Mouse (Mus musculus): ENCODE measurements around the gene Ttc14.

Gene Ttc14

DNA sequence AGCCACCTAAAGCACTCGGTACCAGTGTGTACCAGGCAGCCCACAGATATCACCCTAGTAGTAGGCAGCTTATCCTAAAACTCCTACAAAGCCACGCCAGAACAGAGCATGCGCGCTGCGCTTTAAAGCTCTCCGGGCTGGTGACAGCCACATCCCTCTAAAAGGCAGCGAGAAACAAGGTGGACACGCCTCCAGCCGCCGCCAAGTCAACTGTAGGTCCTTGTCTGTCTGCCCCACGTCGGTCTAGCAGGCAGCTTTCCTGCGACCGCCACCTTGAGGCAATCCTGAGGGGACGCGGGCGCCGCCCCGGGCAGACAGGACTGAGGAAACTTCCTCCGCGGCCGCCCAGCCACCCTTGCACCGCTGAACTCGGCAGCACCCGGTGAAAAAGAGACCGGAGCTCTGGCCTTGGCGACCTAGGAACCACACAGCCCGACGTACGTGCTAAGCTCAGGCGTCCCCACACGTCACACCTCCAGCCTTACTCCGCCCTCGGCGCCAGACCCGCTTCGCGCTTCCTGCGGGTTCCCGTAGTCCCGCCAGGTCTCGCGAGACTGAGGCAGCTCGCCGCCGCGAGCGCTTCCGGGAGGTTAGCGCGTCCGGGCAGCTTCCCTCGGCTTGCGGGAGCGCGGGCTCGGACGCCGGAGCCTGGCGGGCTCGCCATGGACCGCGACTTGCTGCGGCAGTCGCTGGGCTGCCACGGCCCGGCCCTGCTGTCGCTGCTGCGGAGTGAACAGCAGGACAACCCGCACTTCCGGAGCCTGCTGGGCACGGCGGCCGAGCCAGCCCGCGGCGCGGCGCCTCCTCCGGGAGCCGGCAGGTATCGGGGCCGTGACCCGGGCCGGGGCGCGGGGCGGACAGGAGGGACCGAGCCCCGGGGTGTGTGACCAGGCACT is at the start of gene Ttc14:
TSS of gene Ttc14 (plus strand) at position 216 of the 896 bp plus-strand sequence.
- CTCF ChIA-PET: no interaction called here

- CTCF ChIA-PET: no interaction called here
Observed at GRCm38 (mm10) chr3:33790975-33791374, 8.7 kb upstream of the Ttc14 start.

- CTCF ChIA-PET: no interaction called here
Observed at GRCm38 (mm10) chr3:33800513-33800820, 835 bp downstream of the Ttc14 start.

DNA sequence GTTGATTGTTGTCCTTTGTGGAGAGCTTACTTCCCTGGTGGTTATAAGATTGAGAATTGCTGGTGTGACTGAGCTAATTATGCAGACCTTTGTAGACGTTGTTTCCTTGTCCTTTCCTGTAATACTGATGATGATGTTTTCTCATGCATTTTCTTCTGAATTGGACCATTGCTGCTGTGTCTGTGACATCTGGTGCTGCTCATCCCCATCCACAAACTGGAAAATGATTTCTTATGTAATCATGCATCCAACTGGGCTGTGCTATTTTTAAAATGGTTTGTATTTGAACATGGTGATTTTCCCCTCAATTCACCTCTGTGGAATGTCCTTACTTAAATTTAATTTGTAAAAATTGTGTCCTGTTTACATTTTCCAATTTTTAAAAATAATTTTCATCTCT is 7.5 kb downstream of the Ttc14 start:
- CTCF ChIA-PET: no interaction called here

DNA sequence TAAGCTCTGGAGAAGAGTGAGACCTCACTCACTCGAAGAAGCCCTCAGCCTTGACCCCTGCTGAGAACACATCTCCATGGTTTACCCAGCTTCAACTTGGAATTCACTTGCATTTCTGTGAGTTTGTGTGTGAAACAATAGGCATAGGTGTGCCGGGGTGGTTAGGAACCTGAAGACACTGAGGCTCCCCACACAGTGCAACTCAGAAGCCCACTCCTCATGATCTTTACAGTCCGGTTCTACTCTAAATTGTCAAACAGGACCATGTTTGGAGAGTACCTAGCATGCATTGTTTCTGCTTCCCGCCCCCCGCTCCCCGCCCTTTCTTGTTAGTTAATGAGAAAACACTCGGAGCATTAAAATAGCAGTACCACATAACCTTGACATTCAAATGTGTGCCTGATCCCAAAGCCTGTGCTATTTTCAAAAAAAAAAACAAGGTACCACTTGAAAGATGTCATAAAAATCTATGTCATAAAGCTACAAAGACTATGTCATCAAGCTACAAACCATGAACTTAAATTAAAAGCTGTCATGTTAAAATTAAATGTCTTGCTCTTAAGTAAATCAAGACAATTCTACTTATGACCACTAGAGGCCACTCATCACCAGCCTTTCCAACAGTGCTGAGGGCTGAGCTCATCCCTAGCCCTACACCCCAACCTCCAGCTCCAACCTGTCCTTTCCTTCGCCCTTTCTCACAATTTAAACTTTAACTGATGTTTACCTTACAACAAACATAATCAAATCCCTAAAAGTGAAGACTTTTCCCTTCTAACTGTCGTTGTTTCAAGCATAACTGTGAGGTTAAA is 24.7 kb downstream of the Ttc14 start:
- CTCF ChIA-PET: interaction anchor here (0.5 to 1.0 kb wide), 4 partner anchors 13 to 1501 kb away, joined by 3 to 5 read pairs (median 4); no protein-coding TSS in a partner anchor

GRCm38 (mm10) chr3:33832351-33832750 is 32.7 kb downstream of the Ttc14 start:
- CTCF ChIA-PET: no interaction called here

DNA sequence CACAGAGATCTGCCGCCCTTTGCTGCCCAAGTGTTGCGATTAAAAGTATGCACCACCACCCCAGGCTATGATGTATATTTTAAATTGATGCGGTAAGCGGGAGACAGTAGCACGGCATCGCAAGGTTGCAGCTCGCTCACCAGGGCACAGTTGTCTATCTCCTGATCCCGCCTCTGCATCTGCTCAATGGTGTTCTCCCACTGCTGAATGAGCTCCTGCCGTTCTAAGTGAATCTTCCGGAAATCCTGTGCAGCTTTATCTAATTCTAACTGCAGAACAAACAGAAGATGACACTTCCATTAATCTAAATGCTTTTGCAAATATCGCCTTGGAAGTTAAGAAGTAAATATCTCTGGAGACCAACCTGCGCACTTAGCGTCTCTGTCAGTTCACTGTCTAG is 36.9 kb downstream of the Ttc14 start:
- CTCF ChIA-PET: interaction anchor here (1.1 kb wide), 1 partner anchor 12 kb away, joined by 3 read pairs; no protein-coding TSS in a partner anchor

- CTCF ChIA-PET: no interaction called here
Observed at GRCm38 (mm10) chr3:33838877-33839276, 39.2 kb downstream of the Ttc14 start.

DNA sequence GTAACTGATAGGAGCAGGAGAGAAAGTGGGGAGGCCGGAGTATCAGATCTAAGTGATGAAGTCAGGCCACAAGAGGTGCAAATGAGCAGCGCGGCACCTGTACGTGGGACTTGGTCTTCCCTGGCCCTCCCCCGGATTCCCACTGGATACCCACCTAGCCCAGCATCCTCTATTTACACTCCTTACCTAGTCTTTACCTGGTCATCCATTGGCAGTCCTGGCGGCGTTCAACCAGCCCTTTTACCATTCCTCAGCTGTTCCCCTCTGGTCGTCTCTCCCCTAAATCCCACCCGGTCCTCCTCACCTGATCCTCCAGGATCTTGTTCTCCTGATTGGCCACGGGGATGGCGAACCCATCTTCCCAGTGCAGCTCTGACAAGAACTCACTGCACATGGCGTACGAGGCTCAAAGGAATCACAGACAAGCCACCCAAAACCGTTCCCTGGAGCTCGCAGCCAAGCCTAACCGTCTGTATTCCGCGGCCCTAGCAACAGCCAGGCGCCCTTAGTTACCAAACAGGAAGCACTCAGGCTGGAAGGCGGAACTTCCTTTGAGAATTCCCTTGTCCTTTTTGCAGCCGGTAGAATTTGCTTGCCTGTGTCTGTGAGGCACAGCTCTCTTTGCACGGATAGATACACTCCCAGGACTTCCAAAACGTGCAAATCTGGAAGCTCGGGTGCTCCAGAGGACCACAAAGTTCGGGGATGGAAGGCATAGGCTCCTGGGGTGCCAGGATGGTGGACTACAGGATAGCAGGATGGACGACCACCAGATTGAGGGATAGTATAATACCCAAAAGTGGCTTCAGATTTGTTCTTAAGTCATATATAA is 44.4 kb downstream of the Ttc14 start, which contains the start of gene Ccdc39:
TSS of gene Ccdc39 (minus strand) at position 510 of the 832 bp plus-strand sequence.
- CTCF ChIA-PET: no interaction called here

- CTCF ChIA-PET: no interaction called here
Observed at GRCm38 (mm10) chr3:33846639-33847038, 47.0 kb downstream of the Ttc14 start.

- CTCF ChIA-PET: interaction anchor here (0.6 kb wide), 1 partner anchor 48 kb away, joined by 6 read pairs; no protein-coding TSS in a partner anchor
Observed at GRCm38 (mm10) chr3:33850856-33851255, 51.2 kb downstream of the Ttc14 start.

DNA sequence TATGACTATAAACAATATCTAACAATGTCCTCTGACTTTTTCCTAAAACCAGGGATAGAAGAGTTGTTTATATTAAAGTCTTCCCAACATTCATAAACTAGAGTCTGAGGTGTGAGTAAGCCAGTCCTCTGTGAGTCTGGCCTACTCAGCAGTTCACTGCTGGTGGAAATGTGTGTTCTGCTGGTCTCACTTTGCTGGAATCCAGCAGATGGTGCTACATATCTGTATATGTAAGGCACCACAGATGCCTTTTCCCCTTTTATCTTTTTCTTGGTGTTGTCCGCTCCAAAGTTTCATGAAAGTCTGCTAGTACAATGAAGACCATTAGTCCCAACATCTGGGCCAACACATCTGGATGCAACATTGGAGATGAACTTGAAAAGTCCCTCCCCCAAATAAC is 53.4 kb downstream of the Ttc14 start:
- CTCF ChIA-PET: no interaction called here

DNA sequence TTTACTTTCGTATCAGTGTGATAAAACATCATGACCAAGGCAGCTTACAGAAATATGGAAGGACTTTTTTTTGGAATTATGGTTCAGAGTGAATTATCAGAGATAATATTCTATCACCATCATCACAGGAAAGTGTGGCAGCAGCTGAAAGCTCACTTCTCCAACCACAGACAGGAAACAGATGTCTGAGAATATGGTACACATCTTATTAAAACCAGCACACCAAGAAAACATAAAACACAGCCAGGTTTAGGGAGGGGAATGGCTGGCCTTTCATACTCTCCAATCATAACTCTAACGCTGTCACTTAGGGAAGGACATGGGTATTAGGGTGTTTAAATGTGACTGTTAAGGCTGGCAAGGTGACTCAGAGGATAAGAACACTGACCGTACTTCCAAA is 59.3 kb downstream of the Ttc14 start:
- CTCF ChIA-PET: no interaction called here

DNA sequence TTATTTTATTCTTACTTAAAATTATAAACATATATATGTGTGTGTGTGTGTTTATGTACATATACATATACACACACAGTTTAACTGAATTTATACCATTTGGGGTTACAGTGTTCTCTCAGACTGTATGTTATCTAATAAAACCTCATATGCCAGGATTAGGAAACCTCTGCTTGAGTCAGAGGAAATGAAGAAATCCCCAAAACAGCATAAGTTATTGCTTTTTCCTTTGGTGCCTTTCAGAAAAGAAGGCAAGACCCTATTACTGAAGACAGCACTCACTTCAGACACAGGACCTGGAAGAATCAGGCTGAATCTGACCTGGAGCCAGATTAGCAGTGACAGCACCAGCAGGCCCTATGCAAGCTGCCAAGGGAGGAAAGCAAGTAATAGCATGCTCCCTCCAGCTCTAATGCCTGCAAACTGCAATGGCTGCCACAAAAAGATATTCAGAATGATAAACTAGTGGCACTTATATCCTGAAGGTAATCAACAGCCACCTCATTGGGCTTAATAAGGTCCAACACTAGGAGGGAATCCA is 64.4 kb downstream of the Ttc14 start:
- CTCF ChIA-PET: no interaction called here

All from spleen, embryonic (tissue).